Mouse (Mus musculus): ENCODE results near the gene Lmbr1l.

- TF ChIP-seq POLR2A (IDR thresholded peaks at IDR 0.05; ENCODE audit: borderline replicate concordance, extremely low read depth, low read depth, low read length) (peak; percentile 64; the same call in 1 of the 2 replicates), CTCF (IDR thresholded peaks at IDR 0.05; ENCODE audit: insufficient read depth, low read length) (0 out of 2 replicates have a peak, but pooled peaks have one; percentile 0)
Measured at GRCm38 (mm10) chr15:98880978-98881655, 36.9 kb downstream of the Lmbr1l start.

Measured in lung, adult 2 months (tissue).